Mouse (Mus musculus) hindbrain, embryonic 14.5 days (tissue): ENCODE data around the gene Ap5b1. TPM values are rescaled to one million over a fixed set of nuclear protein-coding genes. Genes with fewer than 3 reads are reported as not detected.

Experiments used
- ATAC-seq: fragments of 200-750 bp; cut with Nextera tagmentation; 2 replicates; pipeline ENCODE4 v1.8.0; 2017; ENCODE audit warnings: moderate number of reproducible peaks, mild to moderate bottlenecking, moderate TSS enrichment, moderate library complexity; ENCODE audit not compliant: low FRiP score
- DNase-seq: peaks from one replicate; pipeline ENCODE4 v3.0.0-alpha.2; 2015; ENCODE audit warnings: low spot score
- H3K27ac ChIP-seq: fragments of 300-500 bp; sonication (generic); 2 replicates; pipeline ENCODE4 v1.5.1; 2014; ENCODE audit warnings: mild to moderate bottlenecking, moderate library complexity
- H3K27me3 ChIP-seq: fragments of 300-500 bp; sonication (generic); 2 replicates; pipeline ENCODE4 v1.6.1; 2014; ENCODE audit warnings: mild to moderate bottlenecking, low read length, mixed read lengths; ENCODE audit not compliant: control insufficient read depth, insufficient read depth
- H3K36me3 ChIP-seq: fragments of 300-500 bp; sonication (generic); replicated peaks from 2 replicates; pipeline ENCODE4 v1.6.1; 2014; ENCODE audit not compliant: control insufficient read depth, insufficient read depth
- H3K4me1 ChIP-seq: fragments of 300-500 bp; sonication (generic); replicated peaks from 2 replicates; pipeline ENCODE4 v1.6.1; 2014; ENCODE audit warnings: antibody characterized with exemption, low read length, mixed read lengths; ENCODE audit not compliant: control insufficient read depth, insufficient read depth
- H3K4me2 ChIP-seq: fragments of 300-500 bp; sonication (generic); replicated peaks from 2 replicates; pipeline ENCODE4 v1.6.1; 2014; ENCODE audit warnings: mild to moderate bottlenecking, moderate library complexity
- H3K4me3 ChIP-seq: fragments of 300-500 bp; sonication (generic); replicated peaks from 2 replicates; pipeline ENCODE4 v1.5.1; 2014; ENCODE audit warnings: mild to moderate bottlenecking, low read length
- H3K9ac ChIP-seq: fragments of 300-500 bp; sonication (generic); 2 replicates; pipeline ENCODE4 v1.6.1; 2014
- H3K9me3 ChIP-seq: fragments of 300-500 bp; sonication (generic); 2 replicates; pipeline ENCODE4 v1.6.1; 2016; ENCODE audit warnings: low read length; ENCODE audit not compliant: control insufficient read depth
- WGBS: fragments of 180-500 bp; shearing (Covaris S2); extraction: QIAGEN DNeasy Blood & Tissue Kit; methylation state at CpG from one replicate; pipeline ENCODE4 v1.1.7; 2014; 5-methylcytosine and 5-hydroxymethylcytosine counted together
- polyA plus RNA-seq: library from polyadenylated mRNA; unstranded; fragments of >200 nt; fragmentation: Nextera tagmentation; extraction: Ambion mirVana; gene quantifications from 2 replicates; pipeline ENCODE4 v1.2.1, GENCODE M21; 2014

The Ap5b1 gene
- polyA plus RNA-seq, 1 experiment from 2014 or later: 4.0 TPM

- no peak overlapping the region for H3K27ac ChIP-seq
- no peaks in the 10 kb centered on the region for H3K36me3 ChIP-seq
- H3K4me1 ChIP-seq: no peaks in the 10 kb centered on the region
- H3K9me3 ChIP-seq: no peaks in the 10 kb centered on the region
- 80% methylated on average over 4 of the region's 4 CpGs for whole genome bisulfite sequencing
- H3K4me2 ChIP-seq: no peak overlapping the region
- ATAC-seq (no peak), DNase-seq (no peak)
- no peak overlapping the region for H3K9ac ChIP-seq
- H3K27me3 ChIP-seq: no peaks in the 10 kb centered on the region
- H3K4me3 ChIP-seq: no peak overlapping the region
Measured at GRCm38 (mm10) chr19:5547471-5548056, 20.3 kb upstream of the Ap5b1 start.

GRCm38 (mm10) chr19:5553802-5554201 lies 14.0 kb upstream of the Ap5b1 start:
- no peak overlapping the region for H3K4me2 ChIP-seq
- H3K36me3 ChIP-seq: no peaks in the 10 kb centered on the region
- H3K27me3 ChIP-seq: peaks cover 30% of the 10 kb centered on the region
- ATAC-seq (no peak), DNase-seq (no peak)
- no peak overlapping the region for H3K4me3 ChIP-seq
- no peak overlapping the region for H3K27ac ChIP-seq
- no peak overlapping the region for H3K9ac ChIP-seq
- 62% methylated on average over 8 of the region's 8 CpGs for WGBS
- no peaks in the 10 kb centered on the region for H3K4me1 ChIP-seq
- no peaks in the 10 kb centered on the region for H3K9me3 ChIP-seq

GRCm38 (mm10) chr19:5554212-5554611 lies 13.6 kb upstream of the Ap5b1 start:
- 83% methylated on average over 14 of the region's 14 CpGs for WGBS
- no peak overlapping the region for H3K4me3 ChIP-seq
- H3K27me3 ChIP-seq: peaks cover 34% of the 10 kb centered on the region
- H3K4me1 ChIP-seq: no peaks in the 10 kb centered on the region
- DNase-seq (no peak), ATAC-seq (no peak)
- no peaks in the 10 kb centered on the region for H3K9me3 ChIP-seq
- H3K36me3 ChIP-seq: no peaks in the 10 kb centered on the region
- no peak overlapping the region for H3K27ac ChIP-seq
- H3K9ac ChIP-seq: no peak overlapping the region
- no peak overlapping the region for H3K4me2 ChIP-seq

- Histone ChIP-seq H3K9me3 (no peaks in the 10 kb centered on the region), H3K36me3 (no peaks in the 10 kb centered on the region), H3K27me3 (peaks cover 74% of the 10 kb centered on the region), H3K9ac (no peak overlapping the region), H3K27ac (no peak overlapping the region), H3K4me2 (no peak overlapping the region), H3K4me3 (no peak overlapping the region), H3K4me1 (peaks cover 7% of the 10 kb centered on the region; the same call in 1 of the 2 replicates)
- no peak for ATAC-seq
- DNase-seq: no peak
- 38% methylated on average over 7 of the region's 7 CpGs for WGBS
Measured at GRCm38 (mm10) chr19:5558169-5558568, 9.7 kb upstream of the Ap5b1 start.

- H3K4me1 ChIP-seq: peaks cover 7% of the 10 kb centered on the region; the same call in 1 of the 2 replicates
- H3K4me3 ChIP-seq: no peak overlapping the region
- H3K36me3 ChIP-seq: no peaks in the 10 kb centered on the region
- no peak overlapping the region for H3K4me2 ChIP-seq
- H3K9me3 ChIP-seq: no peaks in the 10 kb centered on the region
- no peak overlapping the region for H3K27ac ChIP-seq
- H3K9ac ChIP-seq: no peak overlapping the region
- DNase-seq: no peak
- ATAC-seq: no peak
- H3K27me3 ChIP-seq: peaks cover 80% of the 10 kb centered on the region
- WGBS: 54% methylated on average over 8 of the region's 8 CpGs
Measured at GRCm38 (mm10) chr19:5558770-5559169, 9.1 kb upstream of the Ap5b1 start.

GRCm38 (mm10) chr19:5559229-5559628 lies 8.6 kb upstream of the Ap5b1 start:
- Histone ChIP-seq H3K4me1 (peaks cover 7% of the 10 kb centered on the region; the same call in 1 of the 2 replicates), H3K4me2 (0 out of 2 replicates have a peak overlapping the region, but pooled peaks have one; percentile 54), H3K4me3 (no peak overlapping the region), H3K9ac (no peak overlapping the region), H3K36me3 (no peaks in the 10 kb centered on the region), H3K27ac (no peak overlapping the region), H3K27me3 (peaks cover 83% of the 10 kb centered on the region), H3K9me3 (no peaks in the 10 kb centered on the region)
- no peak for ATAC-seq
- DNase-seq: no peak
- WGBS: 21% methylated on average over 7 of the region's 8 CpGs

- H3K9ac ChIP-seq: peak overlapping the region; percentile 29; the same call in 1 of the 2 replicates
- no peak for ATAC-seq
- no peak overlapping the region for H3K27ac ChIP-seq
- peaks cover 87% of the 10 kb centered on the region for H3K27me3 ChIP-seq
- peak overlapping the region; percentile 54 for H3K4me2 ChIP-seq
- no peaks in the 10 kb centered on the region for H3K36me3 ChIP-seq
- H3K4me1 ChIP-seq: peaks cover 7% of the 10 kb centered on the region; the same call in 1 of the 2 replicates
- no peak for DNase-seq
- H3K4me3 ChIP-seq: peak overlapping the region; percentile 28
- 1% methylated on average over 69 of the region's 69 CpGs for WGBS
- H3K9me3 ChIP-seq: no peaks in the 10 kb centered on the region
Measured at GRCm38 (mm10) chr19:5559631-5560456, 8.0 kb upstream of the Ap5b1 start.

GRCm38 (mm10) chr19:5560457-5561041 lies 7.3 kb upstream of the Ap5b1 start, which contains the start of gene Ovol1:
Ovol1 (minus strand) TSS chr19:5560646.
- ATAC-seq (no peak), DNase-seq (no peak)
- Histone ChIP-seq H3K36me3 (no peaks in the 10 kb centered on the region), H3K27ac (no peak within 1 kb of the TSS), H3K27me3 (peaks cover 94% of the 10 kb centered on the region), H3K4me3 (peak within 1 kb of the TSS; percentile 28), H3K4me1 (peaks cover 7% of the 10 kb centered on the region; the same call in 1 of the 2 replicates), H3K4me2 (peak within 1 kb of the TSS; percentile 54), H3K9me3 (no peaks in the 10 kb centered on the region), H3K9ac (peak within 1 kb of the TSS; percentile 29)
- WGBS: under 1% methylated on average over 57 of the region's 57 CpGs

GRCm38 (mm10) chr19:5561252-5561790 lies 6.5 kb upstream of the Ap5b1 start:
- H3K9me3 ChIP-seq: no peaks in the 10 kb centered on the region
- no peak for DNase-seq
- H3K4me2 ChIP-seq: peak overlapping the region; percentile 54
- ATAC-seq: no peak
- H3K27ac ChIP-seq: no peak overlapping the region
- H3K4me3 ChIP-seq: peak overlapping the region; percentile 28; the same call in 1 of the 2 replicates
- H3K9ac ChIP-seq: peak overlapping the region; percentile 29
- no peaks in the 10 kb centered on the region for H3K36me3 ChIP-seq
- 18% methylated on average over 10 of the region's 10 CpGs for WGBS
- peaks cover 7% of the 10 kb centered on the region; the same call in 1 of the 2 replicates for H3K4me1 ChIP-seq
- peaks cover 96% of the 10 kb centered on the region for H3K27me3 ChIP-seq
